Mouse (Mus musculus): ENCODE data around the gene Ick. TPM values are rescaled to one million over a fixed set of nuclear protein-coding genes. Genes with fewer than 3 reads are reported as not detected.

The Ick gene
- polyA plus RNA-seq (2021; fragmentation: Nextera tagmentation): 8.2 and 9.2 TPM in 2 replicates
- long read RNA-seq, experiment 1, full-length matches to known transcripts: 6 of 11 reads
- long read RNA-seq, experiment 1, partial matches to known transcripts: 1 of 11 reads
- long read RNA-seq, experiment 1, other reads (novel, unspliced or antisense): 4 of 11 reads
- long read RNA-seq, experiment 2, full-length matches to known transcripts: 32 of 54 reads
- long read RNA-seq, experiment 2, partial matches to known transcripts: 6 of 54 reads
- long read RNA-seq, experiment 2, other reads (novel, unspliced or antisense): 16 of 54 reads

DNA sequence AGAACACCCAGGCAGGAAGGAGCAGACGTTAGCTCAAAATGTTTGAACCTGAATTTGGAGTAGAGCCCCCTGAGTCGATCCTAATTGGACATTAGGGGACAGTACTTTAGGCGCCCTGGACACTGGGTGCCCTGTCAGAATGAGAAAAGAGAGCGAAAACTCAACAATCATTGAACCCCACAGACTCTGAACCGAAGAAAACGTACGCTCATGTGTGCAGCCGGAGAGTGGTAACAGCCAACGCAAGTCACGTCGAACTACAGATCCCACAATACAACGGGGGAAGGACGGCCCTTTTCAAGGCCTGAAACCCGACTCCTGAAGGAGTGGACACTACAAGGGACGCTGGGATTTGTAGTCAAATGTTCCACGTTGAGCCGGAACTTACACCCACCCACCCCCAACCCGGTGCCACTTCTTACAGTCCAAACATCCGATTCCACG, at the start of gene Ick, which contains the start of gene Fbxo9:
TSS of gene Ick (plus strand) at position 397 of the 444 bp plus-strand sequence.
TSS of gene Fbxo9 (minus strand) at position 270 of the 444 bp plus-strand sequence.

GRCm38 (mm10) chr9:78182474-78182873, 73.5 kb downstream of the Ick start, which contains the start of gene Gsta4:
Gene Gsta4, plus strand, starts transcription at chr9:78182774.

Other genes with a start within 250 kb of the Ick start
- 45.4 and 51.1 TPM in 2 replicates for gene Elovl5, start 191.8 kb upstream of the Ick start, polyA plus RNA-seq (2021; fragmentation: Nextera tagmentation)
- gene Gcm1, start 57.3 kb upstream of the Ick start, polyA plus RNA-seq (2021; fragmentation: Nextera tagmentation): not detected in 2 replicates
- gene Fbxo9, start 127 bp upstream of the Ick start, polyA plus RNA-seq (2021; fragmentation: Nextera tagmentation): 90.2 and 94.7 TPM in 2 replicates
- 143 and 164 TPM in 2 replicates for gene Gsta4, start 73.6 kb downstream of the Ick start, polyA plus RNA-seq (2021; fragmentation: Nextera tagmentation)
- gene Gsta1, start 121.5 kb downstream of the Ick start, polyA plus RNA-seq (2021; fragmentation: Nextera tagmentation): 0.28 TPM in 1 of 2 replicates, not detected in the other
- not detected in 2 replicates for gene Gm3776, start 147.9 kb downstream of the Ick start, polyA plus RNA-seq (2021; fragmentation: Nextera tagmentation)
- not detected in 2 replicates for gene Gm10639, start 180.7 kb downstream of the Ick start, polyA plus RNA-seq (2021; fragmentation: Nextera tagmentation)
- not detected in 2 replicates for gene Omt2a, start 205.6 kb downstream of the Ick start, polyA plus RNA-seq (2021; fragmentation: Nextera tagmentation)
- not detected in 2 replicates for gene Omt2b, start 218.4 kb downstream of the Ick start, polyA plus RNA-seq (2021; fragmentation: Nextera tagmentation)
- 0.85 and 0.90 TPM in 2 replicates for gene Gsta2, start 246.6 kb downstream of the Ick start, polyA plus RNA-seq (2021; fragmentation: Nextera tagmentation)

Data from layer of hippocampus, adult 6 months (tissue).